Mouse (Mus musculus): Measurements from ENCODE around the gene Wasf2. TPM values are rescaled to one million over a fixed set of nuclear protein-coding genes. Genes with fewer than 3 reads are reported as not detected.

The Wasf2 gene
- total RNA-seq (2015; ENCODE audit: low replicate concordance) (79.6 and 83.6 TPM in 2 replicates), total RNA-seq (2017; ENCODE audit: low replicate concordance) (59.7 and 73.7 TPM in 2 replicates)

GRCm38 (mm10) chr4:133129931-133130889 is at the start of gene Wasf2:
Wasf2 (plus strand) TSS chr4:133130505.
- ATAC-seq (replicated peaks; ENCODE audit: low FRiP score, poor library complexity, severe bottlenecking): peak; percentile 87

- ATAC-seq (replicated peaks; ENCODE audit: low FRiP score, poor library complexity, severe bottlenecking): no peak
Measured at GRCm38 (mm10) chr4:133080862-133081261, 49.4 kb upstream of the Wasf2 start.

- ATAC-seq (replicated peaks; ENCODE audit: low FRiP score, poor library complexity, severe bottlenecking): no peak
Measured at GRCm38 (mm10) chr4:133082216-133082773, 48.0 kb upstream of the Wasf2 start.

- no peak for ATAC-seq (replicated peaks; ENCODE audit: low FRiP score, poor library complexity, severe bottlenecking)
Measured at GRCm38 (mm10) chr4:133083991-133084861, 46.1 kb upstream of the Wasf2 start.

- no peak for ATAC-seq (replicated peaks; ENCODE audit: low FRiP score, poor library complexity, severe bottlenecking)
Measured at GRCm38 (mm10) chr4:133085011-133085782, 45.1 kb upstream of the Wasf2 start.

- ATAC-seq (replicated peaks; ENCODE audit: low FRiP score, poor library complexity, severe bottlenecking): no peak
Measured at GRCm38 (mm10) chr4:133085783-133086342, 44.4 kb upstream of the Wasf2 start.

- ATAC-seq (replicated peaks; ENCODE audit: low FRiP score, poor library complexity, severe bottlenecking): no peak
Measured at GRCm38 (mm10) chr4:133087177-133087714, 43.1 kb upstream of the Wasf2 start.

GRCm38 (mm10) chr4:133087835-133088234 is 42.5 kb upstream of the Wasf2 start:
- no peak for ATAC-seq (replicated peaks; ENCODE audit: low FRiP score, poor library complexity, severe bottlenecking)

GRCm38 (mm10) chr4:133089319-133089718 is 41.0 kb upstream of the Wasf2 start:
- no peak for ATAC-seq (replicated peaks; ENCODE audit: low FRiP score, poor library complexity, severe bottlenecking)

- no peak for ATAC-seq (replicated peaks; ENCODE audit: low FRiP score, poor library complexity, severe bottlenecking)
Measured at GRCm38 (mm10) chr4:133089802-133090201, 40.5 kb upstream of the Wasf2 start.

- ATAC-seq (replicated peaks; ENCODE audit: low FRiP score, poor library complexity, severe bottlenecking): no peak
Measured at GRCm38 (mm10) chr4:133090276-133090719, 40.0 kb upstream of the Wasf2 start.

- no peak for ATAC-seq (replicated peaks; ENCODE audit: low FRiP score, poor library complexity, severe bottlenecking)
Measured at GRCm38 (mm10) chr4:133090720-133091458, 39.4 kb upstream of the Wasf2 start.

- no peak for ATAC-seq (replicated peaks; ENCODE audit: low FRiP score, poor library complexity, severe bottlenecking)
Measured at GRCm38 (mm10) chr4:133091459-133091785, 38.9 kb upstream of the Wasf2 start.

- ATAC-seq (replicated peaks; ENCODE audit: low FRiP score, poor library complexity, severe bottlenecking): no peak
Measured at GRCm38 (mm10) chr4:133092453-133092901, 37.8 kb upstream of the Wasf2 start.

GRCm38 (mm10) chr4:133093056-133093455 is 37.2 kb upstream of the Wasf2 start:
- ATAC-seq (replicated peaks; ENCODE audit: low FRiP score, poor library complexity, severe bottlenecking): no peak

GRCm38 (mm10) chr4:133093481-133094033 is 36.7 kb upstream of the Wasf2 start:
- no peak for ATAC-seq (replicated peaks; ENCODE audit: low FRiP score, poor library complexity, severe bottlenecking)

GRCm38 (mm10) chr4:133094255-133094654 is 36.0 kb upstream of the Wasf2 start:
- ATAC-seq (replicated peaks; ENCODE audit: low FRiP score, poor library complexity, severe bottlenecking): no peak

All from erythroid progenitor cell, adult 5-6 weeks (primary cell).